Mouse (Mus musculus): ENCODE data around the gene Zfand4.
"Not testable (repeated sequence)": the region's sequence is repeated elsewhere in the genome, so short reads cannot be mapped to it uniquely, and the experiment has no call there.

The Zfand4 gene

DNA sequence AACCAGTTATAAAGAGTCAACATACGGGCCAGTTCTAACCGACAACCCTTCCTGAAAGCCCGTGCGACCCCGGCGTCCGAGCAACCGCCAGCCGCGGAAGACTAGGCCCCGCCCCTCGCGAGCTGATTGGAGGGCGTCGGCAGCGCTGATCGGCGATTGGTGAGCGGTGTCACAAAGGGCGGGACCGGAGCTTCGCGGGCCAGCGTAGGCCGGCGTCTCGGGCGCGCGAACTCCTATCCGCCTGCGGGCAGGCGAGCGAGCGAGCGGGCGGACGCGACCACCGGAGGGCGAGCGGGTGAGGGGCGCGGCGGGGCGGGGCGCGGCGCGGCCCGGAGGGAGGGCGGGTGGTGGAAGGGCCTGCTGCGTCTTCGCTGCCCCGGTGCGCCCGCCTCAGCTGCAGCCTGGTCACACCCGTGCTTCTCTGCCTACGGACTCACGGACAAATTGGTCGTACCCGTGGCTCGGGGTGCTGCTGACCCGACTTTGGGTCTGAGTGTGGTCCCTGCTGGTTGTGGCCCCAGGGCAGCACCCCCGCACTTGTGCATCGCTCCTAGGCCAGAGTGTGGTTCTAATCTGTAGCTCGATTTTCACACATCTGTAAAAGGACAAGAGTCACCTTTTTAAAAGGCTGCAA is at the start of gene Zfand4:
Zfand4 (plus strand) TSS at position 205 of the 634 bp plus-strand sequence.
- DNase-seq (ENCODE audit: low spot score), result peak; percentile 90

DNA sequence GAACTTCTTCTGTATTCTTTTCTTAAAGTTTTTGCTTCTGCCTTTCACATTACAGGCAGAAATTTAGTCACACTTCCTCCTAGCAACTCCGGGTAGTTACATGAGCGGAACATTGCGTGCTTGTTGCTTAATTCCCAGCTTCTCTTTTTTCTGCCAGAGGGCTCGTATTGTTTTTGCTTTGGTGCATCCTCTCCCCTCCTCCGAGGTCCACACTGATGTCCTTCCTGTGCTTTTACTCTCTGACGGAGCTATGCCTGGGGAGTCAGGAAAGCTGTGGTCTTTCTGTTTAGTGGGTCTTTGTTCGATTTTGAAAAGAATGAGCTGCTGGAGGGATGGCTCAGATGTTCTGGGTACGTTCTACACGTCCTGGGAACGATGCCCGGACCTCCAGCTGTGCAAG is 36.3 kb upstream of the Zfand4 start:
- no peak for DNase-seq (ENCODE audit: low spot score)

DNA sequence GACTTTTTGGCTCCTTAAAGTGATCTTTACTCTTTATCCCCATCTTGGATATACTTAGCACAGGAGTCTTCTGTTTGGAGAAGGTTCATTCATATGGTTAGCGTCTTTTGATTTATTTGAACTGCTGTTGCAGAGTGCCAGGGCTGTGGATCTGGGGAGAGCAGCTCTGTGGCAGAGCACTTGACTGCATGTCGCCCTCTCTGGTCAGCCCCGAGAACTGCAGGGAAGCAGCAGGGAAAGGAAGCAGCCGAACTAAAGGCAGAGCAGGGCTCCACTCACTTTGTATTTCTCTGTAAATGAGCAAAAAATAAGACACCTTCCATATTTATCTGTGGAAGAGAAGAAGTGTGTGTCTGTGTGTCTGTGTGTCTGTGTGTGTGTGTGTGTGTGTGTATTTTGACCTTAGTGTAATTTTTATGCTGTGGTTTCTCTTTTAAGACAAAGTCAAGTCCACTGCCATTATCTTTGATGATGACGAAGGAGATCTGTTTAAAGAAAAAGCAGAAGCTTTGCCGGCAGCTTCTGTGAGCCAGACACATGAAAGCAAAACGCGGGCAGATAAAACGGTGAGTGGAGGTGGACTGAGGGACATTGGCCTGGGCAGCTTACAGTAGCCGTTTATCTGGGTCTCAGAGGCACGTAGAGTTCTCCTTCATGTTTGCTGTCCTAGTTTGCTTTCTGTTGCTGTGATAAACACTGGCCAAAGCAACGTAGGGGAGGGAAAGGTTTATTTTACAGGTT is 35.1 kb upstream of the Zfand4 start:
- DNase-seq (ENCODE audit: low spot score), result peak; percentile 61

DNA sequence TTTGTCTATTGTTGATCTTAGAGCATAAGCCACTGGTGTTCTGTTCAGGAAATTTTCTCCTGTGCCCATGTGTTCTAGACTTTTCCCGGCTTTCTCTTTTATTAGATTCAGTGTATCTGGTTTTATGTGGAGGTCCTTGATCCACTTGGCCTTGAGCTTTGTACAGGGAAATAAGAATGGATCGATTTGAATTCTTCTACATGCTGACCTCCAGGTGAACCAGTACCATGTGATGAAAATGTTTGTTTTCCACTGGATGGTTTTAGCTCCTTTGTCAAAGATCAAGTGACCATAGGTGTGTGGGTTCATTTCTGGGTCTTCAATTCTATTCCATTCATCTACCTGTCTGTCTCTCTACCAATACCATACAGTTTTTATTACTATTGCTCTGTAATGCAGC is 29.2 kb upstream of the Zfand4 start:
- not testable (repeated sequence) for DNase-seq (ENCODE audit: low spot score)

DNA sequence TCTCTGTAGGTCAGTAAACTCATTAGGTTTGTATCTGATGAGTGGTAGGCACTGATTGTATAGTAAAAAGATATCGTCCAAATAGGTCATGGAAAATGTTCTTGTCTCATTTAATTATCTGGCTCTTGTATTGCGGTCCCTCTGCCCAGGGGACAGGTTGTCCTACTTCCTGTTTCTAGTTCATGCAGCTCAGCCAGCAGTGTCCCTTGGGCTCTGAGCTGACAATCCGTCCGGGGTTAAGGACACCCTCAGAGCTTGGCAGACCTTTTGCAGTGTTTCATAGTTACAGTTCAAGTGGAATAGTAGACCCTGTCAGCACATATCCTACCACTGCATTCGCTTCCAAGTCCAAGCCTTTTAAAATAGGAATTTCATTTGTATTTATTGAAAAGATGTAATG is 28.7 kb upstream of the Zfand4 start:
- DNase-seq (ENCODE audit: low spot score), result no peak

DNA sequence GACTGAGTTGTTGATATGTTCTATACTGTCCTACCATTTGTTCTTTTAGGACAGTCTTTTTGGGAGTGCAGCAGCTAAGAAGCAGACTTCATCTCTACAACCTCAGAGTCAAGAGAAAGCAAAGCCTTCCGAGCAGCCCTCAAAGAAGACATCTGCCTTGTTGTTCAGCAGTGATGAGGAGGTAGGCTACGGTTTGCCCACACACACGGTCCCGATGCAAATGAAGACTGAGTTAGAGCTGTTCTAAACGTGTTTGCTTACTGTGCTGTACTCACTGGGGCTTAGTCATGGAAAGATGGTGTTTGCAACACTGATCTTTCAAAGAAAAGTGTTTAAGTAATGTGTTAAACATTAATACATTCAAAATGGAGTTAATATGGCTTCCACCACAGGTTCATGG is 25.9 kb upstream of the Zfand4 start:
- no peak for DNase-seq (ENCODE audit: low spot score)

DNA sequence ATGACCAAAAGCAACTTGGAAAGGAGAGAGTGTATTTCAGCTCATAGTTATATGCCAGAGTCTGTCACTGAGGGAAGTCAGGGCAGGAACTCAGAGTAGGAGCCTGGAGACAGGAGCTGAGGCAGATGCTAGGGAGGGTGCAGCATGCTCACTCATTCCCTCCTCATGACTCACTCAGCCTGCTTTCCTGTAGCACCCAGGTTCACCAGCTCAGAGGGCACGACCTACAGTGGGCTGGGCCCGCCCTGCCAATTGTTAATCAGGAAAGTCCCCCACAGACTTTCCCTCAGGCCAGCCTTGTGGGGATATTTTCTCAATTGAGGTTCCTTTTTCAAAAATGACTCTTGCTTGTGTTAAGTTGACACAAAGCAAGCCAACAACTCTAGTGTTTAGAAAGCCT is 23.7 kb upstream of the Zfand4 start:
- DNase-seq (ENCODE audit: low spot score), result no peak

DNA sequence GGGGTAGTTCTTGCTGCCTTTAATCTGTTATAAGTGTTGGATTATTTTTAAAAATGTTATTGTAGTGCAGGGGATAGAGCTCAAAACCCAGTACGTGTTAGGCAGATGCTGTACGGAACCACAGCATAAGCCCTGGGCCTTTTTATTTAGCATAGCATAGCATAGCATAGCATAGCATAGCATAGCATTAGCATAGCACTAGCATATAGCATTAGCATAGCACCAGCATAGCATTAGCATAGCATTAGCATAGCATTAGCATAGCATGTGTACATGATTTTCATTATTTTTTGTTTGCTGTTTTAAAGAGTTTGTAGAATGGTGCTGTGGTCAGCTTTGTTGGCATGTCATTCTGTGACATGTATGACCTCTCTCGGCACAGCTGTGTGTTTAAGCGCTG is 4.4 kb upstream of the Zfand4 start:
- no peak for DNase-seq (ENCODE audit: low spot score)

DNA sequence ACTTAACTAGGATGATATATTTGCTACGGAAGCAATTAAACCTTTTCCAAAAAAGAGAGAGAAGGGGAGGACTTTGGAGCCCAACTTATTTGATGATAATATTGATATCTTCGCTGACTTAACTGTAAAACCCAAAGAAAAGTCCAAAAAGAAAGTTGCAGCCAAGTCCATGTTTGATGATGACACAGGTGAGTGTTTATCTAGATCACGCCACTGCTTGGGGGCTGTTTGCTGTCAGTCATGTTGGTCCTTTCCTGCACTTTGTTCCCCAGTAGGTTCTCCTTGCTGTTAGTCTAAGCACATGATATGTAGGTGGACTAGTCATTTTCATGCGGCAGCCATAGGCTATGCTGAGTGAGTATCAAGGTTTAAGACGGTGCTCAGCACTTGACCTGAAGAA is 3.5 kb upstream of the Zfand4 start:
- no peak for DNase-seq (ENCODE audit: low spot score)

DNA sequence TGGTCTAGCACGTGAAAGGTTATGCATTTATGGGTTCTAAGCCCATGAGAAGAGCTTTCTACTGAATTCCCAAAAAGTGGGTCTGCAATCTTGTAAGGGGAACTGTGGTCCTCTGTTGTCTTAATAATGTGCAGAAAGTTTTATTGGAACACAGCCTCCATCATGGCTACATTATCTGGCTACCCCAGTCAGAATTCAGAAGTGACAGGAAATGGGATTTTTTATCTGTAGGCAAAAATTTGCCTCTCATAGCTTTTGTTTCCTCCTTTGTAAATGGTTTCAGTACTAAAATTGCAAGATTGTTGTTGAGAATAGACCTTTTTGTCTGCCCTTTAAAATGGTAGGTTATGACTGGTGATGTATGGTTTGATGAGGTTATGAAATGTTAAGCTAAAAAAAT is 1.2 kb upstream of the Zfand4 start:
- DNase-seq (ENCODE audit: low spot score), result no peak

DNA sequence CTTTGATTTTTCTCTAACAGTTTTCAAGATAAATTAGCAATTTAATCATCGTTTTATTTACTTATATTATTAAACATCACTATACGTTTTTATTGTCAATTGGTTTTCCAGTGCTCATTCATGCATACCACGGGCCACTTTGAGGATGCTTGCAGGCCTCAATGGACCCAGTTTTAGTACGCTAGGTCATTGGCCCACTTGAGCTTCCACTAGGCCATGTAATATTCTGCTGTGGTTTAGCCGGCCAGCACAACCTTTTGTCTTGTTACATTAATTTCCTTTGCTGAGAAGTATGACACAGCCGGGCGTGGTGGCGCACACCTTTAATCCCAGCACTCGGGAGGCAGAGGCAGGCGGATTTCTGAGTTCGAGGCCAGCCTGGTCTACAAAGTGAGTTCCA is 814 bp downstream of the Zfand4 start:
- DNase-seq (ENCODE audit: low spot score), result no peak

DNA sequence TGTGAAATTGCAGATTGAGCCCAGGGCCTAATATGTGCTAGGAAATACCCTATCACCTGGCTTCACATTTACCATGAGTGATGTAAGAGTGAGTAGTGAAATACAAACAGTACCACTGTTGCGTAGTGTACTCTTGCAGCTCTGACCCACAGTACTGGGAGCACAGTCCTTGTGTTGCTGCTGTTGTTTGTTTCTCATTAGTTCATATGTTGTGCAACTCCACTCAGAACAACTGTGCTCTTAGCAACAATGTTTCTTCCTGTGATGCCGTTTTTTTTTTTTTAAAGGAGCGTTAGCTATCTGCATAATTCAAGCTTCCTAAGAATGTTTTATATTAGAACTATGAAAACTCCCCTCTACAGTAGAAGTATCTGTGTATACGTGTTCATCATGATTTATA is 1.6 kb downstream of the Zfand4 start:
- DNase-seq (ENCODE audit: low spot score), result no peak

DNA sequence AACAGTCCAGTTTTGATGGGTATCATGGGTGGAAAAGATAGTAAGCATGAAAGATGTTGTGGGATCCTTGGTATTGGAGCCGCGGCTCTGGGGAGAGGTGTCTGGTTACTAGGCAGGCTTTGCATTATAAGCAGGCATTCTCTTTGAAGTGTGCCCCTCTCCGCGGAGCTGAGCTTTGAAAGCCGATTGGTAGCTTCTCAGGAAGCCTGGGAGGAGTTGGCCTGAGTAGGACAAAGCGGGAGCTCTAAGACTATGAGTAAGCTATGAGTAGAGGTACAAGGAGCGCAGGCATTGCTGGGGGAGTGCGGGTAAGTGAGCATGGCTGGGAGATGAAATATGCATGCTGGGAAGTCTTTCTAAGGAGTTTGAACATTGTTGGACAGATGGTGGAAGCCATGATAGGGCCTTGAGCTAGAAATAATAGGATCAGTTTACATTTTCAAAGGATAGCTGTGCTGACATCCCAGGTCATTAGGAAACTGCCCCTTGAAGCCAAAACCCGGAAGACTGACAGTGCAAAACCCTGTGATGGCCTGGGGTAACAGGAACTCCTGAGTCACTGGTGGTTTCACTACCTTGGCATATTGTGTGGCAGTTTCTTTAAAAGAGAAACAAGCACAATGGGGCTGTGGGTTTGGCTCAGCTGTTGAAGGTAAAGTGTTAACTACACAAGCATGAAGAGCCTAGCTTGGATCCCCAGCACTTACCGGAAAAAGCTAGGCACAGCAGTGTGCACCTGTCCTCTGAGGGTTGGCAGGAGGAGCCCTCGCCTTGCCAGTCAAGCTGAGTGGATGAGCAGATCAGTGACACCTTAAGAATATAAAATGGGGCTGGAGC is 2.5 kb downstream of the Zfand4 start:
- DNase-seq (ENCODE audit: low spot score), result no peak

DNA sequence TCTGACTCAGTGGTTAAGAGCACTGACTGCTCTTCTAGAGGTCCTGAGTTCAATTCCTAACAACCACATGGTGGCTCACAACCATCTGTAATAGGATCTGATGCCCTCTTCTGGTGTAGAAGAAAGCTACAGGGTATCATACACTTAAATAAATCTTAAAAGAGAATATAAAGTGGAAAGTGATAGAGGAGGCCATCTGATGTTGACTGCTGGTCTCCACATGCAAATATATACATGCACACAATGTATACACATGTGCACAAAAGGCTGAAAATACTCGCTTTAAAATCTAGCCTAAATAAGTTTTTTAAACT is 3.0 kb downstream of the Zfand4 start:
- no peak for DNase-seq (ENCODE audit: low spot score)

DNA sequence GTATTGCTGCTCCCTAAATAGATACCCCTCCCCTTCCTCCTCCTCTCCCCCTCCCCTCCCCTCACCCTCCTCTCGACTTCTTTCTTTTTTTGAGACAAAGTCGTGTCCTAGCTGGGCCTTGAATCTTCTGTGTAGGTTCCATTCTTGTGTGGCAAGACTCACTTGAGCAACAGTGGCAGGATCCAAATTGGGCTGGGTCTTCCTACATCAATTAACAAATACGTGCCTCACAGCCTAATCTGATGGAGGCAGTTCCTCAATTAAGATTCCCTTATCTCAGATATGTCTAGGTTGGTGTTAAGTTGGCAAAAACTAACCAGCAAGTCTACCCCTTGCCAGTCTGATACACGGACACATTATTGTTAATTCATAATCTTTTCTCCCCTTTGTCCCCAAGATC is 11.7 kb downstream of the Zfand4 start:
- DNase-seq (ENCODE audit: low spot score), result no peak

DNA sequence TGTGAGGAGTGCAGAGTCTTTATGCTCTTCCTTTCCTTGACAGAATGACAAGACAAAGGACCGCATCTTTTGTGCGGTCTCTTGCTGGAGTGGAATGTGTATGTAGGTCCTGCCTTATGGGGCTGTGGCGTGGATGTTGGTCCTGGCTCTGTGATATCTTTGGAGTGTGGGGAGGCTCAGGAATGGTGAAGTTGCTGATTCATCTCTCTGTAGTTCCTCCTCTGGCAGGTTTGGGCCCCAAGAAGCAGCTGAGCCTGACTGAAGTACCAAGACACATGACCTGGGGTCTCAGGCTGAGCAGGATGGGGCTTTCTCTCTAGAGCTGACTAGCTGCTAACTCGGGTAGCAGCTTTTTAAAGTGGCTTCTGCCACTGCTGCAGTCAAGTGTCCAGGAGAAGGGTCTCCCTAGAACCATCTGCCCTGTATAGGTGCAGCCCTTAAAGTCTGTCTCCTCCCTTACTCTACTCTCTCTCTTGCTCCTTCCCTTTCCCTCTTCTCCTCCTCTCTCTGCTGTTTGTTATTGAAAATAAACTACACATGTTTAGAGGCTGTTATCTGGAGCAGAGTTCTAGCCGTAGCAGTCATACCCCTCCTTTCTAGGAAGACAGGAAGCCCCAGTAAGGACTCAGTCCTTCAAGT is 14.8 kb downstream of the Zfand4 start:
- no peak for DNase-seq (ENCODE audit: low spot score)

DNA sequence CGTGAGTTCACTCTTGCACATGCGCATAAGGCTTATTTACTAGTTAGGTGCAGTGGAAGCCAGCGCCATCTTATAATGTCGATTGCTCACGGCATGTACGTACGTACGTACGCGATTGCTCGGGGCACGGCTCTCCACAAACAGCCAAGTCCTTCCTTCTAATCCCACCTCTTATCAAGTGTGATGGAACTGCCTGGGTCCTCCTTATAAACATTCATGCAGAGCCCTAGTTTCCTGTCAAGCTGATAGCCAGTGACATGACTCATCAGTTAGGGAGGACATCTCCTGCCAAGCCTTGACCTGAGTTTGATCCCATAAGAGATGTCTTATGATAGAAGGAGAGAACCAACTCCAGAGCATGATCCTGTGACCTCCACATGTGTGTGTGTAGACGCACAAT is 17.0 kb downstream of the Zfand4 start:
- DNase-seq (ENCODE audit: low spot score), result no peak

DNA sequence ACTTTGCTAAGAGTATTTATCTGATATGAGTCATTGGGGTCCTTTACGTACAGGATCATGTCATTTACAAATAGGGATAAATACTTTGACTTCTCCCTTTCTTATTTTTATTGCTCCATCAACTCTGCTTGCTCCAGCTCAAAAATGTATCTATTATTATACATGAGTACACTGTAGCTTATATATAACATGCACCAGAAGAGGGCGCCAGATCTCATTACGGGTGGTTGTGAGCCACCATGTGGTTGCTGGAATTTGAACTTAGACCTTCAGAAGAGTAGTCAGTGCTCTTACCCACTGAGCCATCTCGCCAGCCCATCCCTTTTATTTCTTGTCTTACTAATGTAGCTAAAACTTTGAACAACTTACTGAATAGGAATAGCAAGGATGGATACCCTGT is 18.5 kb downstream of the Zfand4 start:
- DNase-seq (ENCODE audit: low spot score), result no peak

DNA sequence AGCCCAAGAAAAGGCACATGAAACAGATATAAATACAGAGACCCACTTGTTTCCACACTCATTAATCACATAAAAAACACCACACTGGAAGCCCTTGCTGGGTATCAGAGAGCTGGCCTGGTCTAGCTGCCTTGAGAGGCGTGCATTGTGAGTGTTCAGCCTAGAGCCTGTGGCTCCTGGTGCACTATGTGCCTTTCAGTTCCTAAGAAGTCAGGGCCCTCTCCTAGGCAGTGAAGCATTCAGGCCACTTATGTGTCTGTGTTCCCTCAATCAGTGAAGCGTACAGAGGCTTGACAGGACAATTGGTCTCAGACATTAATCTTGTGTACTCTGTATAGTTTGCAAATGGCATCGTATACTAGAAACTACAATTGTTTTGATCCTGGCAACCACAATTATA is 19.3 kb downstream of the Zfand4 start:
- no peak for DNase-seq (ENCODE audit: low spot score)

DNA sequence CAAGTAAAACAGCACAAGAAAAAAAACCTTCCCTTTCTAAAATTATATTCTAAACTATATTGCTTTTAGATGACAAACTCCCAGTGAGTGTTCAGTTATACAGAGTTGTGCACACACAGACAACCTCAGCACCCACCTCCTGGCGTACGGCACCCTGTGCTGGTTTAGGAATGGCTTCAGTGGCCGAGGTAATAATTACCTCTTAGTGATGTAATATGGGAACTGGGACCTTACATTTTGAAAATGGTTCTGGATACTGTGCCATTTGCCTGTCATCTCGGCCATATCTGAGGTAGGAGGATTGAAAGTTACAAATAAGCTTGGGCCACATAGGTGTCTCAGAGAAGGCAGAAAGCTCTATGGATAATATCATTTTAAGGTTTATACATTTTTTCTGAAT is 22.3 kb downstream of the Zfand4 start:
- no peak for DNase-seq (ENCODE audit: low spot score)

DNA sequence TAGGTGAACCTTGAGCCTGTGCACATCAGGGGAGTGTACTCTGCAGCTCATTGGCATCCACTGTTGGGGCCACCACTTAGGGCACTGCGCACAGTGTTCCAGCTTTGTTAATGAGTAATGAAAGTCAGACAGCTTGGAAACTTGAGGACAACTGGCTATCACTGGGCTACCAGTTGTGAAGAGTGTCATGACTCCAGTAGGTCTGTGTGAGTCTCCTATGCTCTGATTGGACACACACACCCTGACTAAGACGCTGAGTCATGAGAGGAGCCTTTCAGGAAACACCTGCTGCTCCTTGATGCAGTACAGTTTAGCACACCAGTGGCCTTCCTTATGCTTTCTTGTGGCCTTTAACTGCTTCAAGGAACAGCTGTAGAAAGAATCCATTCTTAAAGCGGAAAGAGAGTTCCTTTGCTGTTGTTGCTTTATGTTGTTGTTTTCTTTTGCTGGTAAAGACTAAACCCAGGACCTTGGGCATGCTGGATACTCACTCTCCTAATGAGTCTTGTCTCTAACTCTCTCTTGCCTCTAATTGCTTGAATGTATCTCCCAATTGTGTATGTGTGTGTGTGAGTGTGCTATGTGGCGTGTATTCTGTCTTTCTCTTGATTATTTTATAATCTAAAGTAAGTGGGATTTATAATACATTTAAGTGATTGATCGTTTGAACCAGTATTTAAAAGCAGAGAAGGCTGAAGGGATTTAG is 23.0 kb downstream of the Zfand4 start:
- no peak for DNase-seq (ENCODE audit: low spot score)

DNA sequence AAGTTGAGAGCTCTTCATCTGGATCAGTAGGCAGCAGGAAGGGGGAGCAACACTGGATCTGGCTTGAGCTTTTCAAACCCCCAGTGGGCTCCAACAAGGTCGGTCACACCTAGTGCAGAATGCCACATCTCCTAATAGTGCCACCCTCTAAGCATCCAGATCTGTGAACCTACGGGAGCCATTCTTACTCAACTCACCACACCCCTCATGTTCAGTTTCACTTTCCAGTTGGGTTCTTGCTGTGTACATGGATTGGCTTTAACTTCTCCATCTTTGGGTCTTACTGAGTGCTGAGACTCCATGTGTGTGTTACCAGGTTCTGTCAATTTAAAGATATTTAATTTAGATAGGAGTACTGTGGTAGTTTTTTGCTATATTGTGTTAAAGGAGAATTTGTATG is 47.4 kb downstream of the Zfand4 start:
- DNase-seq (ENCODE audit: low spot score), result no peak

Measured in ovary, postnatal 14 days (tissue).